Mouse (Mus musculus) neural tube, embryonic 11.5 days (tissue): Measurements from ENCODE around the gene BC030870. TPM values are rescaled to one million over a fixed set of nuclear protein-coding genes. Genes with fewer than 3 reads are reported as not detected.

Source experiments
- ATAC-seq: fragments of 200-750 bp; cut with Nextera tagmentation; 2 replicates; pipeline ENCODE4 v1.8.0; 2017; ENCODE audit warnings: moderate number of reproducible peaks, mild to moderate bottlenecking, moderate TSS enrichment, moderate library complexity; ENCODE audit not compliant: insufficient read depth, low FRiP score, low TSS enrichment
- DNase-seq: peaks from one replicate; pipeline ENCODE4 v3.0.0-alpha.2; 2015; ENCODE audit warnings: low spot score
- H3K27ac ChIP-seq: fragments of 300-500 bp; sonication (generic); 2 replicates; pipeline ENCODE4 v1.5.1; 2014; ENCODE audit warnings: low read depth, mild to moderate bottlenecking, low read length
- H3K27me3 ChIP-seq: fragments of 300-500 bp; sonication (generic); 2 replicates; pipeline ENCODE4 v1.6.1; 2014; ENCODE audit warnings: mild to moderate bottlenecking, low read length, mixed read lengths; ENCODE audit not compliant: control insufficient read depth, insufficient read depth
- H3K36me3 ChIP-seq: fragments of 300-500 bp; sonication (generic); 2 replicates; pipeline ENCODE4 v1.6.1; 2014; ENCODE audit warnings: mild to moderate bottlenecking, low read length, moderate library complexity, mixed read lengths; ENCODE audit not compliant: control insufficient read depth, insufficient read depth
- H3K4me1 ChIP-seq: fragments of 300-500 bp; sonication (generic); 2 replicates; pipeline ENCODE4 v1.6.1; 2014; ENCODE audit warnings: low read length, mixed read lengths; ENCODE audit not compliant: control insufficient read depth, insufficient read depth
- H3K4me2 ChIP-seq: fragments of 300-500 bp; sonication (generic); 2 replicates; pipeline ENCODE4 v1.6.1; 2014; ENCODE audit warnings: low read depth, mild to moderate bottlenecking, moderate library complexity
- H3K4me3 ChIP-seq: fragments of 300-500 bp; sonication (generic); 2 replicates; pipeline ENCODE4 v1.5.1; 2014; ENCODE audit warnings: low read depth, low read length
- H3K9ac ChIP-seq: fragments of 300-500 bp; sonication (generic); 2 replicates; pipeline ENCODE4 v1.6.1; 2014; ENCODE audit warnings: mild to moderate bottlenecking, low read length
- H3K9me3 ChIP-seq: fragments of 300-500 bp; sonication (generic); 2 replicates; pipeline ENCODE4 v1.6.1; 2016; ENCODE audit warnings: low read length; ENCODE audit not compliant: control insufficient read depth
- WGBS: fragments of 180-500 bp; shearing (Covaris S2); extraction: QIAGEN DNeasy Blood & Tissue Kit; methylation state at CpG from one replicate; pipeline ENCODE4 v1.1.7; 2014; 5-methylcytosine and 5-hydroxymethylcytosine counted together
- polyA plus RNA-seq: library from polyadenylated mRNA; unstranded; fragments of >200 nt; fragmentation: Nextera tagmentation; extraction: Ambion mirVana; gene quantifications from 2 replicates; pipeline ENCODE4 v1.2.1, GENCODE M21; 2014

The BC030870 gene
- polyA plus RNA-seq, 1 experiment from 2014 or later: not detected

DNA sequence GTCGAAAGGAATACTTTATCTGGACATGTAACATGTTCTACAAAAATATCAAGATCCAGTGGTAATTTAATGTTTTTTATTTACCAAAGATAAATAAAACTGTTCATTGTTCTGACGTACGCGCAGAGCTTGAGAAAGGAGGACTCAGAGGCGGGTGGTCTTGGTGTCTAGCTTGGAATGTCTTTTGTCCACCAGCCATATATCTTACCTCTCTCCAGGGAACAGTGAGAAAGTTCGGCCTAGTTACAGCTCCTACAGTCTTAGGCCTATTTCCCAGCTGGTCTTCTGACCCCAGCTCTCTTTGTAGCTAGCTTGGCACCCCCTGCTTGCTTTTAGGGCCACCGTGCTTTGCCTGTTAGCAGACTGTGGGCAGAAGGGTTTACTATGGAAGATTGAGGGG lies 39.6 kb downstream of the BC030870 start:
- Histone ChIP-seq H3K4me2 (no peak overlapping the region), H3K4me1 (no peaks in the 10 kb centered on the region; the same call in 1 of the 2 replicates), H3K27ac (no peak overlapping the region), H3K4me3 (no peak overlapping the region), H3K27me3 (no peaks in the 10 kb centered on the region), H3K9ac (no peak overlapping the region), H3K9me3 (no peaks in the 10 kb centered on the region), H3K36me3 (no peaks in the 10 kb centered on the region)
- DNase-seq: peak; percentile 17
- 21% methylated on average over 7 of the region's 7 CpGs for WGBS
- ATAC-seq: peak; percentile 72

GRCm38 (mm10) chr8:65088120-65088519 lies 41.2 kb downstream of the BC030870 start:
- H3K4me3 ChIP-seq: no peak overlapping the region
- ATAC-seq (no peak), DNase-seq (no peak)
- no peak overlapping the region for H3K27ac ChIP-seq
- H3K4me2 ChIP-seq: no peak overlapping the region
- no peaks in the 10 kb centered on the region; the same call in 1 of the 2 replicates for H3K4me1 ChIP-seq
- WGBS: 90% methylated on average over 12 of the region's 12 CpGs
- H3K9ac ChIP-seq: no peak overlapping the region
- H3K36me3 ChIP-seq: no peaks in the 10 kb centered on the region
- no peaks in the 10 kb centered on the region for H3K27me3 ChIP-seq
- no peaks in the 10 kb centered on the region for H3K9me3 ChIP-seq

DNA sequence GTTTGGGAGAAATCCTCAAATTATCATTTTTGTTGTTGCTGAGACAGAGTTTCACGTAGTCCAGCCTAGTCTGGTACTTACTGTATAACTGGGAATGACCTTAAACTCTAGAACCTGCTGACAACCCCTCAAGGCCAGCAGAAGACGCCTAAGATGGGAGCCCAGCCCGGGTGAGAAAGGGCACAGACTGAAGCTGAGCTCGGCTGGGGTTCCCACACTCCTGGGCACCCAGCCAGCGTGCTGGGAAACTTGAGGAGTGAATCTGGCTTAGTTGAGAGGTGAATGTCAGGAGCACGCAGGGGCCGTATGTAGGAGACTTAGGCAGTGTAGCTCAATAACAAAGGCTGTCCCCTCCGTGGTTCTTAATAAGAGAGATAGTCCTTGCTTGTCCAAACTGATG lies 41.7 kb downstream of the BC030870 start:
- Histone ChIP-seq H3K4me3 (no peak overlapping the region), H3K36me3 (no peaks in the 10 kb centered on the region), H3K9me3 (no peaks in the 10 kb centered on the region), H3K9ac (no peak overlapping the region), H3K27me3 (no peaks in the 10 kb centered on the region), H3K4me1 (no peaks in the 10 kb centered on the region; the same call in 1 of the 2 replicates), H3K4me2 (no peak overlapping the region), H3K27ac (no peak overlapping the region)
- ATAC-seq (no peak), DNase-seq (no peak)
- WGBS: 86% methylated on average over 8 of the region's 8 CpGs

DNA sequence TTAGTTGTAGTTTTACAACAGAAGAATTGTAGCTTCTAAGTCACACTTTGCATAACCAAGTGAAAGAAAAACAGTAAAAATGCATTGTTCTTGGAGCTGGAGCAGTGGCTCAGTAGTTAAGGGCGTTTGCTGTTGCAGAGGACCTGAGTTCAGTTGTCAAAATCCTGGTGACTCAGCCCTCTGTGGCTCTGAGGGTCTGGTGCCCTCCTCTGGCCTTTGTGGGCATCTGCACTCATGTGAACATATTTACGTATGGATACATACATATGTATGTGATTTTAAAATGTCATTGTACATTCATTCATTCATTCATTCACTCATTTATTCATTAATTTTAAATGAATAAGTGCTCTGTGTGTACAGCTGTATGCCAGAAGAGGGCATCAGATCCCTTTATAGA lies 43.7 kb downstream of the BC030870 start:
- H3K4me1 ChIP-seq: no peaks in the 10 kb centered on the region; the same call in 1 of the 2 replicates
- whole genome bisulfite sequencing: 74% methylated on average over 2 of the region's 2 CpGs
- no peak overlapping the region for H3K9ac ChIP-seq
- H3K27me3 ChIP-seq: no peaks in the 10 kb centered on the region
- no peak overlapping the region for H3K27ac ChIP-seq
- no peak for DNase-seq
- no peak for ATAC-seq
- H3K36me3 ChIP-seq: no peaks in the 10 kb centered on the region
- H3K4me2 ChIP-seq: no peak overlapping the region
- no peaks in the 10 kb centered on the region for H3K9me3 ChIP-seq
- no peak overlapping the region for H3K4me3 ChIP-seq

- 85% methylated on average over 9 of the region's 9 CpGs for WGBS
These were observed 48.6 kb downstream of the BC030870 start for GRCm38 (mm10) chr8:65080731-65081130.

DNA sequence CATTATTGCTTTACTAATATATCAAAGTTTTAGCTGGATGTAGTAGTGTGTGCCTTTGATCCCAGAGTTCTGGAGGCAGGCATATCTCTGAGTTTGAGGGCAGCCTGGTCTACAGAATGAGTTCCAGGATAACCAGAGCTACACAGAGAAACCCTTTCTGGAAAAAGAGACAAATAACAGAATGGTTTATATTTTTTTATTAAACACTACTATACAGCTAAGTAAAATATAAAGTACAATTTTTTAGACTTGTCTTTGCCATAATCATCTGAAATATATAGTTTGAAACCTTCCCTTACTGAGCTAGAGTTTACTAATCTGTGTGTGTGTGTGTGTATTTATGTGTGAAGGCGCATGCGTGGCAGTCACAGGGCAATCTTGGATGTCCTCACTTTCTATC lies 54.6 kb downstream of the BC030870 start, which contains the start of gene Gm10663:
Gene Gm10663, plus strand, starts transcription at position 301 of the 400 bp plus-strand sequence.
- 92% methylated on average over 2 of the region's 2 CpGs for WGBS
- no peak within 1 kb of the TSS for H3K27ac ChIP-seq
- H3K4me2 ChIP-seq: no peak within 1 kb of the TSS
- H3K9me3 ChIP-seq: no peaks in the 10 kb centered on the region
- no peaks in the 10 kb centered on the region for H3K27me3 ChIP-seq
- no peaks in the 10 kb centered on the region for H3K36me3 ChIP-seq
- ATAC-seq (no peak), DNase-seq (no peak)
- H3K4me1 ChIP-seq: no peaks in the 10 kb centered on the region
- H3K9ac ChIP-seq: no peak within 1 kb of the TSS
- H3K4me3 ChIP-seq: no peak within 1 kb of the TSS

More at GRCm38 (mm10) chr8:65080731-65081130, 48.6 kb downstream of the BC030870 start:
- Histone ChIP-seq H3K4me1 (no peaks in the 10 kb centered on the region), H3K9ac (no peak overlapping the region), H3K4me2 (no peak overlapping the region), H3K27me3 (no peaks in the 10 kb centered on the region), H3K9me3 (no peaks in the 10 kb centered on the region), H3K27ac (no peak overlapping the region), H3K4me3 (no peak overlapping the region), H3K36me3 (no peaks in the 10 kb centered on the region)
- DNase-seq (no peak), ATAC-seq (no peak)

DNA sequence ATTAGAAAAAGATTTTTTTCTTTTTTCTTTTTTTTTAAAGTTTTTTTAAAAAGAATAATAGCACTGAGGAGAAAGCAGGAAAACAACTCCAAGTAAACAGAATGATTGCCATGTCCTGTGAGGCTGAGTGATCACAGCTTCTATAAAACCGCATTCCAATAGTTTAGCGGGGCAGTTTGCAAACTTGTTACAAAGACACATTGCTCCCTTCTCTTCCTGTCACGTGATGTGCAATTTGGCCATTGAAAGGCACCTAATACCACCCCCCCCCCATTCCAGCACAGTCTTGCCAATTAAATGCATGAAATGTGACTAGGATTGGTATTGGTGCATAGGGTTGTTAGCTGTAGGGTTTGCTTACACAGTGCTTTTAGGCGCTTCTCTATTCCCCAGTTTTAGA lies 58.4 kb downstream of the BC030870 start:
- ATAC-seq (no peak), DNase-seq (no peak)
- no peak overlapping the region for H3K4me3 ChIP-seq
- no peaks in the 10 kb centered on the region for H3K27me3 ChIP-seq
- no peaks in the 10 kb centered on the region for H3K4me1 ChIP-seq
- no peaks in the 10 kb centered on the region for H3K36me3 ChIP-seq
- H3K9ac ChIP-seq: no peak overlapping the region
- 53% methylated on average over 4 of the region's 4 CpGs for WGBS
- no peak overlapping the region for H3K4me2 ChIP-seq
- no peaks in the 10 kb centered on the region for H3K9me3 ChIP-seq
- no peak overlapping the region for H3K27ac ChIP-seq

DNA sequence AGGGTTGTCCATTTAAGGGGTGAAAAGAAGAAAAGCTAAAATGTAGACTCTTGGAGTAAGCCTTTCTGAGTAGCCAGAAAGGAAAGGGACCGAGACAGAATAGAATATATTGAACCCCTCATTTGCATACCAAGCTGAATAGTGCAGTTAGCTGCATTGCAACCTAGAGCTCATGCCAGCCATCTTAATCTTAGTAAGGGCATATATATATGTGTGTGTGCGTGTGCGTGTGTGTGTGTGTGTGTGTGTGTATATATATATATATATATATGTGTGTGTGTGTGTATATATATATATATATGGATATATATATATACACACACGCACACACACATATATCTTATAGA lies 60.9 kb downstream of the BC030870 start:
- H3K4me2 ChIP-seq: no peak overlapping the region

DNA sequence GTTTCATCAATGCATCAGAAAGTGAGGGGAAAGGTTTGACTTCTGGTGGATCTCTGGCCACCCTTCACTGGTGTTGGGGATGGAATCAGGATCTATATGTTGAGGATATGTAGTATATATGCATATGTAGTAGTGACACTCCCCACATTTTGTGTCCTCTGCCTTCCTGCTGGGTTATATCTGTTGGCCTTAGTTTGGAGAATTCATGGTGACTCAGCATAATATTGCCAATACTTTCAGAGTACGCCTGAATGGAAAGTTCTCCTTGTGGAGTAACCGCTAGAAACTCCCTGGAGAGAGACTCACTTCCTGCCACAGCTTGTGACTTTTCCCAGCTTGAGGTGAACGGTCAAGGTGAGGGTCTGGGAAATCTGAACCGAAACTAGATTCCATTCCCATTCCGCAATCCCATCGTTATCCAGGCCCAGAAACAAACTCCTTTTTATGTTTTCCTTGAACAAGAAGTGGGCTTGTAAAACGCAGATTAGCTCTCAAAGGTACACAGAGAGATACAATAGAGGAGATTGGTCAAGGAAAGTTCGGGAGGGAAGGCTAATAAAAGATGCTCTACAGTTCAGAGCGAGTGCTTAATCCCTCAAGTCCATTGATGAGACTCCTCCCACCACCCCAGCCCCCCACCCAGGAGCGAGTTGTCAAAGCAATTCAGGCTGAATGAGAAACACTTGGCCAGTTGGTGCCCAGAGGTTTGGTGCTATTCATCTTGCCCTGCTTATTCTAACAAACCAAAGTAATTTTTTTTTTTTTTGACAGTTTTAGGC lies 61.5 kb downstream of the BC030870 start:
- DNase-seq: peak; percentile 35
- Histone ChIP-seq H3K9ac (no peak overlapping the region), H3K4me2 (no peak overlapping the region), H3K9me3 (no peaks in the 10 kb centered on the region), H3K4me1 (no peaks in the 10 kb centered on the region), H3K4me3 (no peak overlapping the region), H3K27me3 (no peaks in the 10 kb centered on the region), H3K27ac (no peak overlapping the region), H3K36me3 (no peaks in the 10 kb centered on the region)
- peak; percentile 66 for ATAC-seq
- WGBS: 27% methylated on average over 10 of the region's 10 CpGs

More for the DNA sequence above, 60.9 kb downstream of the BC030870 start:
- Histone ChIP-seq H3K27ac (no peak overlapping the region), H3K9me3 (no peaks in the 10 kb centered on the region), H3K4me3 (no peak overlapping the region), H3K9ac (no peak overlapping the region), H3K36me3 (no peaks in the 10 kb centered on the region), H3K27me3 (no peaks in the 10 kb centered on the region), H3K4me1 (no peaks in the 10 kb centered on the region)
- 68% methylated on average over 4 of the region's 4 CpGs for WGBS
- ATAC-seq: peak; percentile 68
- no peak for DNase-seq
